Mouse (Mus musculus) lung, postnatal 14 days (tissue): Measurements from ENCODE around the gene Rbm45.

Experiments used
- DNase-seq: peaks from one replicate; pipeline ENCODE4 v3.0.0; 2021

The Rbm45 gene

GRCm38 (mm10) chr2:76369821-76370655 lies at the start of gene Rbm45:
Rbm45 (plus strand) TSS chr2:76369984.
- peak; percentile 92 for DNase-seq

GRCm38 (mm10) chr2:76320336-76320735 lies 49.4 kb upstream of the Rbm45 start:
- DNase-seq = no peak

GRCm38 (mm10) chr2:76323185-76323875 lies 46.5 kb upstream of the Rbm45 start:
- DNase-seq = no peak

GRCm38 (mm10) chr2:76324463-76324862 lies 45.3 kb upstream of the Rbm45 start:
- DNase-seq = no peak

- no peak for DNase-seq
These were observed 43.6 kb upstream of the Rbm45 start for GRCm38 (mm10) chr2:76326161-76326560.

- no peak for DNase-seq
These were observed 39.7 kb upstream of the Rbm45 start for GRCm38 (mm10) chr2:76330081-76330480.

GRCm38 (mm10) chr2:76332161-76332805 lies 37.5 kb upstream of the Rbm45 start:
- no peak for DNase-seq

- no peak for DNase-seq
These were observed 35.2 kb upstream of the Rbm45 start for GRCm38 (mm10) chr2:76334596-76334995.

- DNase-seq = peak; percentile 22
These were observed 31.3 kb upstream of the Rbm45 start, which contains the start of gene Pde11a for GRCm38 (mm10) chr2:76338215-76339156. Pde11a (minus strand) TSS chr2:76338774.

- DNase-seq = no peak
These were observed 27.6 kb upstream of the Rbm45 start for GRCm38 (mm10) chr2:76342146-76342545.

- no peak for DNase-seq
These were observed 21.9 kb upstream of the Rbm45 start for GRCm38 (mm10) chr2:76347839-76348238.

- DNase-seq = no peak
These were observed 9.6 kb upstream of the Rbm45 start, which contains the start of gene Cyct for GRCm38 (mm10) chr2:76360226-76360625. Cyct (minus strand) TSS chr2:76360450.

- no peak for DNase-seq
These were observed 7.7 kb upstream of the Rbm45 start for GRCm38 (mm10) chr2:76362111-76362510.

- DNase-seq = no peak
These were observed 4.0 kb upstream of the Rbm45 start for GRCm38 (mm10) chr2:76365811-76366210.

GRCm38 (mm10) chr2:76367188-76367922 lies 2.4 kb upstream of the Rbm45 start:
- DNase-seq = peak; percentile 91

GRCm38 (mm10) chr2:76368861-76369660 lies 723 bp upstream of the Rbm45 start:
- no peak for DNase-seq

- no peak for DNase-seq
These were observed 805 bp downstream of the Rbm45 start for GRCm38 (mm10) chr2:76370656-76370922.

GRCm38 (mm10) chr2:76372244-76372643 lies 2.5 kb downstream of the Rbm45 start:
- no peak for DNase-seq

GRCm38 (mm10) chr2:76374544-76375206 lies 4.9 kb downstream of the Rbm45 start:
- no peak for DNase-seq

- no peak for DNase-seq
These were observed 8.9 kb downstream of the Rbm45 start for GRCm38 (mm10) chr2:76378646-76379045.
